Mouse (Mus musculus) bone marrow, adult 2 months (tissue): ENCODE results near the gene Ccdc158.

Experiments used
- CTCF ChIP-seq: fragments of 200-500 bp; IDR thresholded peaks from 2 replicates; pipeline ENCODE4 v1.5.1; 2011; ENCODE audit warnings: low read length, control low read depth; ENCODE audit not compliant: control insufficient read depth, insufficient read depth
- POLR2A ChIP-seq: fragments of 200-500 bp; IDR thresholded peaks from 2 replicates; pipeline ENCODE4 v1.6.1; 2011; ENCODE audit warnings: low read depth, mild to moderate bottlenecking, control low read depth, low read length, borderline replicate concordance; ENCODE audit not compliant: control insufficient read depth

DNA sequence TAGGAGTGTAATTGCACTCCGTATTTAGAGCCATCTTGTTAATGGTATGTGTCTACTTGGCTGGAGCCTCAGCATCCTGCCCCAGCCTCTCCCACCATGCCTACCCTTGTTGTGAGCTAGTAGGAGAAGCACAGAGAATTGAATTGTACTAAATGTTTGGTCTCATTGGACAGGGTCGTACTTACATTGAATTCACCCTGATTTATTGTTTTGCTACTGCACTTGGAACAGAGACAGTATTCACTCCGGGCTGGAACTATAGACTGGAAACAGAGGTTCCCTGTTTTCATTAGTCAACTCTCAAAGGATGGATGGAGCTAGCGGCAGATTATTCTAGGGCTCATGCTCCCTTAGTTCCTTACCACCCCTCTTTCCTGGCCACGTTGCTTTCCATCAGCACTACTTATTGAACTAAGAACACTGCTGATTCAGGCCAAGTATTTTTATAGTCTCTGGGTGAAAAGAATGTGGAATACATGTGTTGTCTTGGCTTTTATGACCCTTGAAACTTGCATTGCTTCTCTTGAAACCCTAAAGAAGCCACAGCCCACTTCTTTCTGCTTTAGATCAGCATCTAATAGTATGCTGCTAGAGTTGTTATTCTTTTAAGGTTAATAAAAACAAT is 36.7 kb upstream of the Ccdc158 start:
- TF ChIP-seq POLR2A (no peak), CTCF (no peak)
